Mouse (Mus musculus): ENCODE results near the gene Gm49510.
A peak's percentile ranks its signal among the peaks of the same experiment; 100 is the strongest.

Gene Gm49510

DNA sequence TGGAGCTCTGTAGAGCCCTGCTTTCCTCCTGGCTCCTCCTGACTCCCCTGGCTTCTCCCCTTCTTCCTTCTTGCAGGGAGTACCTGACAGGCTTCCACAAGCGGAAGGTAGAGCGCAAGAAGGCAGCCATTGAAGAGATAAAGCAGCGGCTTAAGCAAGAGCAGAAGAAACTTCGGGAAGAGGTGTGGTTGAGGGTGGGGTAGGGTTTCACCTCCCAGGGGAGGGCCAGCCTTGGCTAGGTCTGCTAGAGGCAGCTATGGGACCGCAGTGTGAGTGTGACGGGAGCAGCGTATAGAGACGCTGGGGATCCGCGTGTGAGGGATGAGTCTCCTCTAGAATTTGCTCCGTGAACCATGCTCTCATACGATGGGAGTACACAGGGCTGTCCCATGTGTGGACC is 36.9 kb downstream of the Gm49510 start:
- ATAC-seq (ENCODE audit: insufficient number of reproducible peaks, low FRiP score, low TSS enrichment) = no peak

DNA sequence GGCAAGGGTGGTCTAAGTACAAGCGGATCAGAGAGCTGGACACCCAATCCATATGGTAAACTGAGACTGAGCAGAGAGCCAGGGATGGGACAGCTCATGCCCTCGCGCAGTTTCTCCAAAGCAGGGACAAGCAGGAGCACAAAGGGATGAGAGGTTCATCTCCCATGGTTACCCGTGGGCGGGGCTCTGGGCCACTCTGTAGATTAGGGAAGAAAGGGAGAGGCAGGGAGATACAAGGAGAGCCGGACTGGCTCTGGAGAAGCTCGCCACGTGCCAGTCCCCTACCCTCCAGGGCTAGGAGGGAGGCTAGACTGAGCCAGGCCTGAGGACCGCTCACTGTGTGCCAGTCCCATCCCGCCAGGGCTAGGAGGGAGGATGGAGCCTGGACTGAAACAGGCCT is 37.8 kb downstream of the Gm49510 start:
- ATAC-seq (ENCODE audit: insufficient number of reproducible peaks, low FRiP score, low TSS enrichment) = no peak

DNA sequence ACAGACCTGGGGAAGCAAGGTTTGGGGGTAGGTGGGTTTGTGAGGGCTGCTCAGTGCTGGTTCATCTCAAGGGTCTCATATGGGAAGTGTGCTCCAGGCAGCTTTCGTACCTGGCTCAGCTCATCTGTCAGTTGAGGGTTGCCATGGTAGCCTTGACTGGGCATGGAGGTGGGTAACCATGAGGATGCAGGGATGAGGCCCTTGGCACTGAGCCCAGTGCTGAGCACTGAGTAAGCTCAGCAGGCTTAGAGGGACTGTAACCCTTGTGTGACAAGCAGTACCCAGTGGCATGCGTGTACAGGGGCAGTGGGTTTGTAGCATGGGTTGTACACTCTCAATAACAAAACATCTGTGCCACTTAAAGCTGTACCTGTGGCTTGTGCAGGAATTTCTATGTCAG is 38.5 kb downstream of the Gm49510 start:
- ATAC-seq (ENCODE audit: insufficient number of reproducible peaks, low FRiP score, low TSS enrichment) = no peak

DNA sequence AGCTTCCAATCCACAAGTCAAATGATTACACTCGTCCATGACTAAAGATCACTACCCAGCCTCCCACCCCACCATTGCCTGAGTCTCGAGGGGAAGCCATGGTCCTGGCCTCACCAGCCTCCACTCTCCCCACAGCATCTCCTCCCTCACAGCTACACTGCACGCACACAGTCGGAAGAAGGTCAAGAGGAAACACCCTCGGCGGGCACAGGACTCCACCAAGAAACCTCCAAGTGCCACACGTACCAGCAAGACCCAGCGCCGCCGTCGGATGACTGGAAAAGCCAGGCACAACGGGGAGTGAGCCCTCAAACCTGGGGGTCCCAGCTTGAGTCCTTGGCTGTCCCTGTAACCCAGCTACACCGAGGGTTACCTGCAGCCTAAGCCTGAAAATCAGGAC is 40.9 kb downstream of the Gm49510 start:
- ATAC-seq (ENCODE audit: insufficient number of reproducible peaks, low FRiP score, low TSS enrichment) = no peak

DNA sequence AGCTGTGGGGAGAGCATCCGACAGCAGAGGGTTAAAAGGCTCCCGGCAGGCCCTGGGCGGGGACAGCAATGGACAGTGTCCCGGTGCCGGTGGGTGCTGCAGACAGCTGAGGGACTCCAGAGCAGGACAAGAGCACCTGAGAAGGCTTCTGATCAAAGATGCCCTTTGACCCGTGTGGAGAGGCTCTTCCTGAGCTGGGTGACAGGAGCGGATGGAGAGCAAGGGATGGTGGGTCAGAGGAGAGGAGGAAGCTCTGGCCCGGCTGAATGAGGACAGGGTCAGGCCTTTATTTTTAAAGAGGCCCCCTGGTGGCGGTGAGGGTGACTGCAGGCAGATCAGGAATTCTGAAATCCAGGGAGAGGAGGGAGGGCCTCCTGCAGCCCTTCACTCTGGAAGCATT is 43.2 kb downstream of the Gm49510 start:
- ATAC-seq (ENCODE audit: insufficient number of reproducible peaks, low FRiP score, low TSS enrichment) = peak; percentile 71

DNA sequence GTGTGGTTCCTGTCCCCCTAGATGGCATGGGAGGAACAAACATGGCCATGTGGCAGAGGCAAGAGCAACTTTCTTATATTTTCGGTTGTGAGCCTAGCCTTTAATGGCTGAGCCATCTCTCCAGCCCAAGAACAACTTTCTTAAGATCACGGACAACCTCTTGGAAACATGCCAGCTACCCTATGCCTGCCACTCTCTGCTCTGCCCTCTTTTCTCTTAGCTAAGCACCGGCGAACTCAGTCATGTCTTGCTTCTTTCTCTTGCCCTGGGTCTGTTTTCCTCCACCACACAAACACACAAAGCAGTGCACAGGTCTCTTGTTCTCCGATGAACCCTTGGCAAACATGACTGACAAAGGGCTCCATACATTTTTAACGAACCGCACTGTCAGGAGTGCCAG is 46.8 kb downstream of the Gm49510 start:
- ATAC-seq (ENCODE audit: insufficient number of reproducible peaks, low FRiP score, low TSS enrichment) = no peak

DNA sequence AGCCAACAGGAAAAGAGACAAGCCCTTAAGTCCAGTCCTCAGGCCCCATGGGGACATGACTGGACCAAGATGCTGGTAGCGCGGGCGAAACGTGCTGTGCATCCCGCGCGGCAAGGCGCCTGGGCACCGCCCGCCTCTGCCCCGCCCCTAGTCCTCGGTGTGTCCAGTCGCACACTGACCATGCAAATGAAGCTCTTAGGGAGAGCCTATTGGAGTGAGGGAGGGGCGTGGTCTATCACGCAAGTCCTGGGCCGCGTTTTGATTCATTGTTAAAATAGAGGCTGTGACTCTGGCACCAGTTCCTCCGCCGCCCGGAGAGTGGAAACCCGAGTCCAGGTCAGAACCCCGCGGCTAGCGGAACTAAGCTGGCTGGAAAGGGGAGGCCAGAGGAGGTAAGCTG is 48.2 kb downstream of the Gm49510 start, which contains the start of gene Triobp:
Triobp (plus strand) TSS at position 68 of the 400 bp plus-strand sequence.
- peak; percentile 85 for ATAC-seq (ENCODE audit: insufficient number of reproducible peaks, low FRiP score, low TSS enrichment)

DNA sequence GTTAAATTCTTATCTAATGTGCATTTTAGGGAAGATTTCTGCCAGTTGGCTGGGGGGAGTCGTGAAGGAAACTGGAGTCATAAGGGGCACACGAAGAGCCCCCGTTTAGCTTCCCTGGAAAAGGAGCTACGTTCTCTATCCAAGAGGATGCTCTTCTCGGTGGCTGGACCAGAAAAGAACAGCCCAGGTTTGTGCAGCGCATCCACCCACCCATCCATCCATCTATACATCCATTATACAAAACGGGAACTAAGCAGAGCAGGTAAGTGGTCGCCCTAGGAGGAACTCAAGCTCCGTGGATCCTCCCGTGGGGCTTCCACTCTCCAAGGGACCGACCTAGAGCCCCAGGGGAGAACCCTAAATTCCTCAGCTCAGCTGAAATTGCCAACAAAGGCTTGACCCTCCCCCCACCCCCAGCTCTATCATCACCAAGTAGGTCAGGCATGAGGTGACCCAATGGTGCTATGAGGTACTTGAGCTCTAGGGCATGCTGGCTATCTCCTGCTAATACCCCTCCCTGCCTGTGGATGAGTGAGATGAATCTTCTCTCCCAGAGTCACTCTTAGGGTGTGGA is 48.8 kb downstream of the Gm49510 start:
- ATAC-seq (ENCODE audit: insufficient number of reproducible peaks, low FRiP score, low TSS enrichment) = 0 out of 2 replicates have a peak, but pooled peaks have one; percentile 26

DNA sequence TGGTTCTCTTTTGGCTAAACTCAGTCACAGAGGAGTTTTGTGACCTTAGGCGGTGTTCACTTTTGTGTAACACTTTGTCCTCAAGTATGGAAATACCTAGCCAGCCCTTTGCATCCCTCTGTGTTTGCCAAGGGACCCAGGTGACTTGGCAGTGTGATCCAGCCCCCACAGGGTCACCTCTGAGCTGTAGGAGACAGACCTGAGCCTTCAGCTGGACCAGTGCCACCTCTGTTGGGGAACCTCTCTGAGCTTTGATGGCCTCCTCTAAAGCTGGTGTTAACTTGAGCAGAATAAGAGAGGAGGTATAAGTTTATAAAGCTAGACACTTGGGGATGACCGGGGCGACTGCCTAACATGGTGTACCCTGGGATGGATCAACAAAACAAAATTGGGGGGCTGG is 49.4 kb downstream of the Gm49510 start:
- ATAC-seq (ENCODE audit: insufficient number of reproducible peaks, low FRiP score, low TSS enrichment) = no peak

DNA sequence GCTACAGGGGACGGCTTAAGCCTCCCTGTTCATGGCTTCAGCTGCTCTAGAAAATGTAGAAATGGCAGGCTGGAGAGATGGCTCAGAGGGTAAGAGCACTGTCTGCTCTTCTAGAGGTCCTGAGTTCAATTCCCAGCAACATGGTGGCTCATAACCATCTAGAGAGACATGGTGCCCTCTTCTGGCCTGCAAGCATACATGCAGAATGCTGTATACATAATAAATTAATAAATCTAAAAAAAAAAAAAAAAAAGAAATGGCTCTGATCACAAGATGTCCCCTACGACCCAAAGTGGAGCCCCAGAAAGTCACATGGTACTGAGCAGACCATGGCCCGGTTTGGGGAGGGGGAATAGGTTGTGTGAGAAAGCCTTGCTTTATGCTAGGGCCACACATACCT is 56.2 kb downstream of the Gm49510 start:
- ATAC-seq (ENCODE audit: insufficient number of reproducible peaks, low FRiP score, low TSS enrichment) = no peak

DNA sequence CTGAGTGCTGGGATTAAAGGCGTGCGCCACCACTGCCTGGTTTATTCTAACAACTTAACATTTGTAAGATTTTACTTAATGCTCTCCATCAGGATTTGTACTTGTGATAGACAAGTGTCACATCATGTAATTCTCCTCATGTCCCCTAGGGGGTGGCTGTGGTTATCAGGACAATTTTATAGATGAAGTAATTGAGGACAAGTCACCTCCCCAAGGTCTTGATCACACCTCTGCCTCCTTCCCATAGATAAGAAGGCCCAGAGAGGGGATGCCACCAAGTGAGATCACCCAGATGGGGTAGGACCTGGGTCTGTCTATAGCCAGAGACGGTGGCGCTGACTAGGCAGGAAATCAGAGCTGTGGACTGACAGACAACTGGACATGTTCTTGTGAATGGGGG is 56.9 kb downstream of the Gm49510 start:
- ATAC-seq (ENCODE audit: insufficient number of reproducible peaks, low FRiP score, low TSS enrichment) = no peak

DNA sequence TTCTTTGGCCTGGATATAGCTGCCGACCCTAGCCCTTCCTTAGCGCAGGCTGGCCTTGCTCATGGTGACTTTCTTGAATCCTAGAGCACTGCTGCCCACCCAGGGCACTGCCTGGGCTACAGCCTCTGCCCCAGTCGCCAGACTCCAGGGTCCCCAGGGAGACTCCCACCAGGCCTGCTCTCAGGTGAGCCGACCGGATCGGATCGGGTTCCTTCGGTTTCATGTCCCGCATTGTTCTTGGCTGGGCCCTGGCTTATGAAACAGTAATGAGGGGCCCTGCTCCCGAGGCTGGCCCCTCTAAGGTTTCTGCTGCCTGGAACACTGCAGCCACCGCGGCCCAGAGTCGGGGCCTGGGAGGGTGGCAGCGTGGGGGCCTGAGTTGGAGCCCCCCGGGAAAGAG is 57.6 kb downstream of the Gm49510 start:
- ATAC-seq (ENCODE audit: insufficient number of reproducible peaks, low FRiP score, low TSS enrichment) = no peak

DNA sequence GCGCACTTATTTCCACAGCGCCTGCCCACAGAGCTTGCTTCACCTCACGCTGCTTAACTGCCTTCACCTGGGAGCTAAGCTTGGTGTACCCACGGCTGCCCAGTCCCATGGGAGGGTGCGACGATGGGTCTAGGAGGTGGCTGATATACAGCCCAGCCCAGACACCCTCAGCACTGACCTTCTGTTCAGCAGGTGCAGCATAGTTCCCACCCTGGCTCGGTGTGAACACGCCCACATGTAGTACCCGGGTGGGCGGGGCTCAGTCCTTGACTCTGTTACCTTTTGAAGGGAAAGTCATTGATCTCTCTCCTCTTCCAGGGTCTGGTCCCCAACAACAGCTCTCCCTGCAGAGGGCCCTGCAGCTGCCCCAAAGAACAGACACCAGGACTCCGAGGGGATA is 60.1 kb downstream of the Gm49510 start:
- no peak for ATAC-seq (ENCODE audit: insufficient number of reproducible peaks, low FRiP score, low TSS enrichment)

DNA sequence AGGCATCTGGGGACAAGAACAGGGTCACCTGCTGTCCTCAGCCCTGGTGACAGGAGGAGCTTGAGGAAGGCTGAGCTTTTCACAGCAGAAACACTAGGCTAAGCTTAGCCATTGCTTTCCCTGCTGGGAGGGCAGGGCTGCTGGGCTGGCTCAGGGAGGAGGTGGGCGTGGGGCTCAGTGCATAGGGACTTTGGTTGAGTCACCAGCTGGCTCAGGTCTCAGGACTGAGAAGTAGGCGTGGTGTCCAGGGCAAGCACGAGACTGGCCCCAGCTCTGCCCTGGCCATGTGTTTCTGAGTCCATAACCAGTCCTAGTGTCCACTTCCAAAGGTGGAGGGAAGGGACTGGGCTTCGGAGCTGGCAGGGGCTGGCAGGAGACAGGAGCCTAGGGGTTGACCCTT is 60.6 kb downstream of the Gm49510 start:
- ATAC-seq (ENCODE audit: insufficient number of reproducible peaks, low FRiP score, low TSS enrichment) = no peak

DNA sequence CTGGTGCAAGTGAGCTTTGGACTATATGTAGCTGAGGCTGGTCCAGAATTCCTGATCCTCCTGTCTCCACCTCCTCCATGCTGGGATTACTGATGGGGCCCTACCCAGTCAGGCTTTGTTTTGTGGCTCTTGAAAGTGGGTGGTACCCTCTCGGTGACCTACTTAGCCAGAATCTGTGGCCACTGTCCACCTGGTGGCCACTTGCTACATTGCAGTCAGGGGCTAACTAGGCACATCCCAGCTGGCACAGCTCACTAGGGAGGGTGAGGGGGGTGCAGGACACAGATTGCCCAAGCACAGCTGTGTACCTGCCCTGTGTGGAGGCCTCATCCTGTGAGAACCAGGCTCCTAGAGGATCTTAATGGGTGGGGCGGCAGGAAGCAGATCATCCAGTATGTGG is 63.4 kb downstream of the Gm49510 start:
- peak; percentile 84 for ATAC-seq (ENCODE audit: insufficient number of reproducible peaks, low FRiP score, low TSS enrichment)
